Mouse (Mus musculus) skeletal muscle tissue, postnatal 0 days (tissue): ENCODE measurements around the gene Anxa8. TPM values are rescaled to one million over a fixed set of nuclear protein-coding genes. Genes with fewer than 3 reads are reported as not detected.

Source experiments
- polyA plus RNA-seq: library from polyadenylated mRNA; unstranded; fragments of >200 nt; fragmentation: Nextera tagmentation; extraction: Ambion mirVana; gene quantifications from 2 replicates; pipeline ENCODE4 v1.2.1, GENCODE M21; 2015

Gene Anxa8
- polyA plus RNA-seq = 2.4 and 17.8 TPM in 2 replicates

GRCm38 (mm10) chr14:34085731-34086130 lies at the start of gene Anxa8:
Gene Anxa8, plus strand, starts transcription at chr14:34085981.

GRCm38 (mm10) chr14:34052516-34052915 lies 33.3 kb upstream of the Anxa8 start, which contains the start of gene Antxrl:
Gene Antxrl, plus strand, starts transcription at chr14:34052707.

GRCm38 (mm10) chr14:34102601-34103000 lies 16.8 kb downstream of the Anxa8 start, which contains the start of gene A630023A22Rik:
Gene A630023A22Rik, minus strand, starts transcription at chr14:34102754.

Other genes starting within 250 kb of the Anxa8 start
- gene Gdf10, start 162.4 kb upstream of the Anxa8 start, polyA plus RNA-seq = 1.9 and 2.3 TPM in 2 replicates
- not detected in 2 replicates for gene Gdf2, start 144.9 kb upstream of the Anxa8 start, polyA plus RNA-seq
- not detected in 2 replicates for gene Rbp3, start 132.0 kb upstream of the Anxa8 start, polyA plus RNA-seq
- 0.03 and 0.05 TPM in 2 replicates for gene Zfp488, start 107.2 kb upstream of the Anxa8 start, polyA plus RNA-seq
- not detected in 2 replicates for gene Gm30083, start 70.8 kb upstream of the Anxa8 start, polyA plus RNA-seq
- 0.06 and 0.40 TPM in 2 replicates for gene Gm5460, start 69.2 kb upstream of the Anxa8 start, polyA plus RNA-seq
- gene Antxrl, start 33.3 kb upstream of the Anxa8 start, polyA plus RNA-seq = not detected in 2 replicates
- not detected in 2 replicates for gene A630023A22Rik, start 16.8 kb downstream of the Anxa8 start, polyA plus RNA-seq
- gene Npy4r, start 66.5 kb downstream of the Anxa8 start, polyA plus RNA-seq = not detected in 2 replicates
- 0.22 and 0.27 TPM in 2 replicates for gene Gprin2, start 115.7 kb downstream of the Anxa8 start, polyA plus RNA-seq
- 0.71 and 0.97 TPM in 2 replicates for gene Syt15, start 133.6 kb downstream of the Anxa8 start, polyA plus RNA-seq
- 7.7 and 8.1 TPM in 2 replicates for gene Shld2, start 224.5 kb downstream of the Anxa8 start, polyA plus RNA-seq
- gene Glud1, start 224.7 kb downstream of the Anxa8 start, polyA plus RNA-seq = 58.0 and 61.5 TPM in 2 replicates